Mouse (Mus musculus) heart, postnatal 4 days (tissue): Measurements from ENCODE around the gene Etfdh. TPM values are rescaled to one million over a fixed set of nuclear protein-coding genes. Genes with fewer than 3 reads are reported as not detected.
A peak's percentile ranks its signal among the peaks of the same experiment; 100 is the strongest.

Experiments
- DNase-seq: peaks from one replicate; pipeline ENCODE4 v3.0.0; 2021
- total RNA-seq, 2 experiments: library from RNA; stranded (reverse); gene quantifications; 2 replicates each; pipeline ENCODE4 v1.2.3; 2021

Etfdh gene
- 100 to 1,000 TPM; 385 to 407 TPM for total RNA-seq

DNA sequence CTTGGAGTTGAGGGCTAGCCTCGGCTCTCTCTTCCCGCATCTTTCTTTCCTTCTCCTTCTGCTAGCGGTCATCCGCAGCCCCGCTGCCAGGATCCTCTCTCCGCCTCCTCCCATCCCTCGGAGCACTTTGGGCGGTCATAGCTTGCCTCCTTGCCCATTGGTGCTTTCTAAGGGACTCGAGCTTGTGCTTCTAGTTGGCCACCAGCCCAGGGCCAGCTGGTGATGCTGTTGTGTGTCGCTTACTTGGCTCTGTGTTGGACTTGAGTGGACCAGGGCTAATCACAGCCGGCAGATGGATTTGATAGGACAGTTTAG is at the start of gene Etfdh:
Etfdh (minus strand) TSS at position 85 of the 315 bp plus-strand sequence.
- DNase-seq: peak; percentile 84

DNA sequence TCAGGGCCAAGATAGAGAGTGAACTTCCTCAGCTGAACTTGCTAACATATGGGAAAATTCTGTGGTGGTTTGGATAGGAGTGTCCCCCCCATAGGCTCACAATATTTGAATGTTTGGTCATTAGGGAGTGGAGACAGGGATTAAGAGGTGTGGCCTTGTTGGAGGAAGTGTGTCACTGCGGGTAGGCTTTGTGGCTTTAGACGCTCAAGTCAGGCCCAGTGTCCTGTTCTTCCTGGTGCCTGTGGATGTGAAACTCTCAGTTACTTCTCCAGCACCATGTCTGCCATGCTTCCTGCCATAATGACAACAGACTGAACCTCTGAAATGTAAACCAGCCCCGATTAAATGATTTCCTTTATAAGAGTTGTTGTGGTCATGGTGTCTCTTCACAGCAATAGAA is 47.1 kb upstream of the Etfdh start:
- no peak for DNase-seq

DNA sequence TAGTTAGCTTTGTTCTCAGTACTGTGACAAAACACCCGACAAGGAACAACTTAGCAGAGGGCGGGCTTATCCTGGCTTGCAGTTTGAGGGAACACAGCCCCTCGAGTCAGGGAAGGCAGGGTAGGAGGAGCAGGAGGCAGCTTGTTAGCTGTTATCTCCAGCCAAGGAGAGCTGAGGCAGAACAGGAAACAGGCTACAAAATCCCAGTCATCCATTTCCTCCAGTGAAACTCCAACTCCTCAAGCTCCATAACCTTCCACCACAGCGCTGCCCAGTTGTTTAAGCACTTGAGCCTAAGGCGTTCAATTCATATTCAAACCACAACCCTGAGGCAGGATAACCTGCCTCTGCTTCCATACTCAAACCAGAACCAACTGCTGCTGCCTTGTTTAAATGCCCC is 45.3 kb upstream of the Etfdh start:
- no peak for DNase-seq

DNA sequence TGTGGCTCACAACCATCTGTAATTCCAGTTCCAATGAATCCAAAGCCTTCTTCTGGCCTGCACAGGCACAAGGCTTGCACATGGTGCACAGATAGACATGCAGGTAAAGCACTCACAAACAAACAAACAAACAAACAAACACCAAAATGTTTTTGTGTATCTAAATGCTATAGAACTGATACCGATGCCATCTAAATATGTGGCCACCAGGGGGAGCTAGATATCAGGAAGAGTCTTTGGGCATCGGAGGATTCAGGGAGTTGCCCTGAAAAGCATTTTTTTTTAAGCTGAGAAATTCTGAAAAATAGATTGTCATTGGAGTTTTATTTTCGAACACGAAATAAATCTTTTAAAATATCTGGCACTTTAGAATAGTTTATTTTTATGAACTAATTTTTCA is 43.8 kb upstream of the Etfdh start:
- peak; percentile 76 for DNase-seq

DNA sequence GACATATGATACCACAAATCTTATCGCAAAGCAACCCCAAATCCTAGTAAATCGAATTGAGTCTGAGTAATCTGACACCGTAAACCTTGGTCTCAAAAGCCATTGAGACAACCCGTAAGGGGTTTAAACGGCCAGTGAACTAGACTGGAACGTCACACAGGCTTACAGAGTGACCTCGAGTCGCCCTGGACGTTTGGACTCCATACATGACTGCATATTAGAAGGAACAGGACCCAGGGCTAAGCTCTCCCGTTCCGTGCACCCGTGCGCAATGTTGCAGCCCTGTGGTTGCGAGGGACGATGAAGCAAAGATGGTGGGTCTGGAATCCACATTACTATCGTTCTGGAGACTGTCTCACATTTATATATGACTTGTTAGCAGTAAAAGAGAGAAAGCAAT is 42.9 kb upstream of the Etfdh start:
- no peak for DNase-seq

DNA sequence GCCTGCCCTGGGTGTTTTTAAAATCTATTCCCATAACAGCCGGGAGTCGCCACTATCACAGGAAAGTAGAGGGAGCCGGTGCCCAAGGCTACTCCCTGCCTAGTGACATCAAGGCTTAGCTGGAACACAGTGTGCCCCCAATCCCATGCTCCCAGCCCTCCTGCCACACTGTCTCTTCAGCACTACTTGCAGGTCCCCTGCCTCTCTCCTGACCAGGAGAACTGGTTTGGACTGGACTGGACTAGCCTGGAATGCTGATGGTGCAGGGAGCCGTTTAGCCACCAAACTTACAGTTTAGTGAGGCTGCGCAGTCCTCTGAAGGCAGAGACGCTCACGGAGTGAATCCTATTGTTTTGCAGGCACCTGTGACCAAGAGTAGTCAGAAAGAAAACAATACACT is 41.3 kb upstream of the Etfdh start:
- DNase-seq: no peak

DNA sequence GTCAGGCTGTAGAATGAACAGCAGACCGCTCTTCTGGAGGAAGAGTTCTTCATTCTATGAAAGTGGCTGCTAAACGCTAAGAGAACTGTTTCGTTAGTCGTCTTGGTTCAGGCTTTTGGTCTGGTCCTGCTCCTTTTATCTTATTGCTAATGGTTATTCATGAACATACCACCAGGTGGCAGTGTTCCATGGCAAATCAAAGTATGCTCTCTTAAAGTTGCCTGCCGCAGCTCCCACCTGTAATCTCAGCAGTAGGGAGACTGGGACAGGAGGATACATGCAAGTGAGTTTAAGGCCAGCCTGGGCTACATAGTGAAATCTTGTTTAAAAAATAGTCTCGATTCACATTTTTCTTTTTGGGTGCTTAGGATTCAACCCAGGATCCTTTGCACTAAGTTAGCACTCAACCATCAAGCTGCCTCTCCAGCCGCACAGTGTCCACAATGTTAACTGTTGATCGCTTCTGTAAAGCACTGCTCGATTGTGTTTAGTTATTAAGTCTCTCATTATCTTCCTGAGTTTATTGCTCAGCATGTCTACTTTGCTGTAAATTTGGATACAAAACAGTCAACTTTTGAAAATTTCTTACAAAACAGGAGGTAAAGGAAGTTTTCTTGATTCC is 35.6 kb upstream of the Etfdh start:
- peak; percentile 56 for DNase-seq

DNA sequence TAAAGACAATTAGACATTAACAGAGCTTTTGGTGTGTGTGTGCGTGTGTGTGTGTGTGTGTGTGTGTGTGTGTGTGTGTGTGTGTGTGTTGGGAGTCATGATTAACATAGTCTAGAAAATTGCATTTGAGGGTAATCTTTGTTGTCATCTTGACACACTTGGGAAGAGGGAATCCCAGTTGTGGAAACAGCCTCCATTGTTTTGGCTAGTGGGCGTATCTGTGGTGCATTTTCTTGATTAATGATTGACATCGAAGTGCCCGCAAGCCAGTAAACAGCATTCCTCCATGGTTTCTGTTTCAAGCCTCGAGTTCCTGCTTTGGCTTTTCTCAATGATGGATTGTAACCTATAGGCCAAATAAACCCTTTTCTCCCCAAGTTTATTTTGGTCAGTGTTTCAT is 27.4 kb upstream of the Etfdh start:
- no peak for DNase-seq

DNA sequence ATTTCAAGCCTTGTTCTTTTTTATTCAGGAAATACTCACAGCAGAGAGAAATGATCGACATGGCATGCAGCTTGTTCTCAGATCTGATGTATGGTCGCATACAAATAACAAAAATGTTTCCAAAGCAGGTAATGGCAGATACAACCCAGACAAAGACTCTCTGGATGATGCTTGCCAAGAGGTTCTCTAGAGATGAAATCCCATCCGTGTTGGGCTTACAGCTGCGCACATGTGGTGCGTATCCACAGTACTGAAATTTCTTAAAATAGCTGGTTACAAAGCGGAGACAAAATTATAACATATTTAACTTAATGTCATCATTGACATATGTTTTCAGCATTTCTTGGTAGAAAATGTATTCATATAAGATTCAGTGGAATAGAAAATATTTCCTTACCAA is 22.8 kb upstream of the Etfdh start:
- DNase-seq: no peak

DNA sequence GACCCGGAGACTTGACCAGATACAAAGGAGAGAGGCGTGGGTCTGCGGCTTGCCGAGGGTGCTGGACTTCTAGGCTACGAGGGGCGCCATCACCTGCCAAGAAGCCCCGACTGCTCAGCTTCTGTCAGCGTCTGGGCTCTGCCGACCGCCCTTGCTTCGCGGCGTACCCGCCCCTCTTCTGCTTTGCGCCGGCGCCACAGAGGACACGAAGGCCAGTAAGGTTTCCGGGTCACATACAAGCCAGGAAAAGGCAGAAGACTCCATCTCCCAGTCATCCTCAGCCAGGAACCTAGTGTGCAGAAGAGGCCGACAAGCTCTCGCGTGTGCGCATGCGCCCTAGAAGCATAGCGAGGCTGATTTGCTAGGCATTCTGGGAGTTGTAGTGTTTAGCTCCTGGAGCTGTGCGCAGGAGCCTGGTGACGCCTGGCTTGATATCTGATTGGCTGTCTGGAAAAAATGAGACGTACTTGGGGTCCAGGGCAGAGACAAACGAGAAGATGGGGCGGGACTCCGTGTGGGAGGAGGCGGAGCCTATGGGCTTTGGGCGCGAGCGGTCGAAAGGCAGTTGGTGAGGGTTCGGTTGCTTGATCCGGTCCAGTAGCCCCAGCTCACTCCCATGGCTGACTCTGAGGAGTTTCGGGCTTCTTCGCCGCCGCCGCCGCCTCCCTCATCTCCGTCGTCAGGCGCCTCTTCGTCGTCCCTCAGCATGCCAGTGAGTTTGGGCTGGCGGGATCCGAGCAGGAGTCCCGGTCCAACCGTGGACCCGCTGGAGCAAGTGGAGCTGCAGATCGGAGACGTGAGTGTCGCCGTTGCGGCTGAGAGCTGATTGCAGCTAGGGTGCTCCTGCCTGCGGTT is 512 bp downstream of the Etfdh start, which contains the start of gene 4930579G24Rik:
4930579G24Rik (plus strand) TSS at position 519 of the 855 bp plus-strand sequence.
- peak; percentile 94 for DNase-seq

DNA sequence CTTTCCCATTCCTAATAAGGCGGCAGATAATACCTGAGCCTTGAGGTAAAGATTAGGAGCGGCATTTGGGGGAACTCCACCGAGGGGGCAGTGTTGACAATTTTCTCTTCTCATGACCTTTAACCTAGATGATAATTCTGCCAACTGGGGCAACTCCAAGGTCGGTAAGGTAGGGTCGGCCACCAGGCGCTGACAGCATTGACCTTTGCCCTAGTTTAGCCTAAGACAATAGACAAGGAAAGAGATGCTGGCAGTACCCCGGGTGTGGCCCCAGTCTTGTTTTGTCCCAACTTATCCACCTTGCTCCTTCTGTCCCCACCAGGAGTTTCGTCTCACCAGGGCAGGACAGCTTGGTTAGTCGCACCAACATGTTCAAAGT is 1.1 kb downstream of the Etfdh start:
- DNase-seq: no peak

DNA sequence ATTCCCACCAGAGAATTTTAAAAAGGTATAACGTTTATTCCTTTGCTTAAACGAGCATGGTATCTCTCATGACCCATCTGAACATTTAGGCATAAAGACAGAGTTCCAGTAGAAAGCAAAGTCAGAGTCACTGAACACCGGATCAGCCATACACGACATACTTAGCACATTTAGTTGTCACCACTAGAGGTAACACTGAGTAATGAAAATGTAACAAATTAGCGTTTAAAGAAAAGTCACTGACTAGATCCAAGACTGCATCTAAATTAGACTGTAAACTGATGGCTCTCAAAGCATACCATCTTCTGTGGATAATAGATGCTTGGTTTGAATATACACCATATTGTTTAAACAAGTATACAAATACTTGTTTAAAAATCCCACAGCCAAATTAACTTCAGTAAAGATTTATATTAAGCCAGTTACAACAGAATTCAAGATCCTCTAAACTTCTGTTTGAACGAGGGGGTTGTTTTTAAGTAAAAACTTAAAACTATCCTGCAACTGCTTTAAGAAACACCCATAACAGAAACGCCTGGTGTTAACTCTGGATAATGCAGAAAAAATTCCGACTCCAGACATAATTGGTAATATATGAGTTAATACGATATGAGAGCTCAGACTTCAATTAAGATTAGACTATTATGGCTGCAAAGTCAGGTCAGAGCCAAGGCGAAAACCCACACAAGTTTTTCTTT is 1.7 kb downstream of the Etfdh start:
- no peak for DNase-seq

DNA sequence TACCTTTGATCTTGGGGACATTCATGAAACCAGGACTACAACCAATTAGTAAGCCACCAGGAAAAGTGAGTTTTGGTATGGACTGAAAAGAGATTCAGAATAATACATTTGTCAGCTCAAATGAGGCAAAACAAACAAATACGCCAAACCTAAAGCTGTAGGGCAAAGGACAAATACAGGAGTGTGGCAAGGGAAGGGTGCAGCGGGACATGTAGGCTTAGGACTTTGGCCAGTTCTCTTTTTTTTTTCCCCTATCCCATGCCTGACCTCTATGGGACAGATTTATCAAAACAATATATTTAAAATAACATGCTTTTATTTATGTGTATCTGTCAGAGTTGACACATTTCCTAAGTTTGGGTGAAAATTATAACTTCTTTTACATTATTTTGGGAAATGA is 19.4 kb downstream of the Etfdh start:
- DNase-seq: no peak

DNA sequence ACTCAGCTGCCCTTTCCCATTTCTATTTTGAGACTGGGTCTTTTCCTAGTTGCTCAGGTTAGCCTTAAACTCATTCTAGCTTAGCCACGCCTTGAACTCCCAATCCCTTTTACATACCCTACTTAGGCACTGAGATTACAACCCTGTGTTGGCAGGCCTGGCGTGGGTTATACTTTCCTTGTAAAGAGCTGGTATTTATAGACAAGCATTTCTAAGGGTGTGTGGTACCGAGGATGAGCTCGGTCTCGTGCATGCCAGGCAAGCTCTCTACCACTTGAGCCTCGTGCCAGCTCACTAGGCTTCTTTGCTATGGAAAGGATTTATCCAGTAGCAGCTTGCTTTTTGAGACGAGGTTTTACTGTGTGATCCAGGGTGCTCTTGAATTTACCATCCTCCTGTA is 33.8 kb downstream of the Etfdh start:
- peak; percentile 21 for DNase-seq

DNA sequence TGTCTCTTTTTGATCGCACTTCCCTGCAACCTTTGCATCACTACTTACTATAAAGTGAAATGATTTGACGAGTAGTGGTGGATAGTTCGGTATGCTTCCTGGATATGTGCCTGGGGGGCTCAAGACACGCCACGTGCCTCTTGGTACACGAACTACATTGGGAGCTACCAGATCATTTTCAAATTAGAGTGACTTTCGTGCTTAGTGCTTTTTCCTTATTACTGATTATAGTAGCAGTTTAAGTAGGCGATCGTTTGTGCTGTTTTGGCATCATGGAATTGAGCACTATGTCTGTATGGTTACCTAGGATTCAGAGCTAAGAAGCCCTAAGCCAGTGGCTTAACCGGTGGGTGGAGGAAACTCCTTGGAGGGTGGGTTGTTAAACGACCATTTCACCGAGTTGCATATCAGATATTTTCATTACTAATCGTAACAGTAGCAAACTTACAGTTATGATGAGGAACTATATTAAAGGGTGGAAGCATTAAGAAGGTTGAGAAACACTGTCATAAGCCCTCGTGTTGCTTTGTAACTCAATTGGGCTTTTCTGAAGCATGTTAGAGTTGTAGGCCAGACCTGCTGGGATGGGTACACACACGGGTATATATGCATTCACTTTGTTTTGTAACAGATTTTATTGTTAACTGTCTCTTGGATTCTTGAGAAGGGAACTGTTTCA is 37.4 kb downstream of the Etfdh start:
- DNase-seq: no peak

DNA sequence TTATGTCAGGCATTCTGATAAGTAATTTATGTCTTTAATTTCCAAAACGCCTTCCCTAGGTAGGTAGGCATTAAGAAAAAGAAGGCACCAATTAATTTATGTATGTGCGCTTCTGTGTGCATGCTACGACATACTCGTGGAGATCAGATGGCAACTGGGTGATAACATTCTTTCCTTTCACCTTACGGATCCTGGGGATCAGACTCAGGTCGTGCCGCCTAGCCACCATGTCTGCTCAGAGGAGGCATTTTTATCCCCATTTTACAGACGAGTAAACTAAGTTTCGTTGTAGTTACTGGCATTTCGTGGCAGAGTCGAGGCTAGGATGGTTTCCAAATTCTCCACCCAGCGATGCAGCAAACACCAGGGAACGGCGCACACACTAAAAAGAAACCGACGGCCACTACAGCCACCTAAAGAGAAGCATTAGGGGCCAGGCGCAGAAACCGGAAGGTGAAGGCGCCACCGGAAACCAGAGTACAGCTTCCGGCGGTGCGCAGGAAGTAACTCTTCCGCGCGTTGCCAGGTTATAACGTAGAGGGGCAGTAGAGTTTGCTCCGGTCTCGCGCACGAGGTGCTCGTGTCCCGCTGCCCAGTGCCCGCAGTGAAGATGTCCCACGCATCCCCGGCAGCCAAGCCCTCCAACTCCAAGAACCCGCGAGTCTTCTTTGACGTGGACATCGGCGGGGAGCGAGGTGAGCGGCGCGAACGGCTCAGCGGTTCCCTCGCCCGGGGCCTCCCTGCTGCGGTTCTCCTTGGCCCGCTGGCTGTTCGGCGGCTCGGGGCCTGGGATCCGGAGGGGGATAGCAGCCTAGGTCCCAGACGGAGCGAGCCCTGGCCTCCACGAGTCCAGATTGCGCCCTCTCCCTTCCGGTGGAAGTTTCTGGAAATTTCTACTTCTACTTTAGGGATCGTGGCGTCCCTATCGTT is 38.2 kb downstream of the Etfdh start, which contains the start of gene Ppid:
Ppid (plus strand) TSS at position 480 of the 930 bp plus-strand sequence.
- peak; percentile 80 for DNase-seq

DNA sequence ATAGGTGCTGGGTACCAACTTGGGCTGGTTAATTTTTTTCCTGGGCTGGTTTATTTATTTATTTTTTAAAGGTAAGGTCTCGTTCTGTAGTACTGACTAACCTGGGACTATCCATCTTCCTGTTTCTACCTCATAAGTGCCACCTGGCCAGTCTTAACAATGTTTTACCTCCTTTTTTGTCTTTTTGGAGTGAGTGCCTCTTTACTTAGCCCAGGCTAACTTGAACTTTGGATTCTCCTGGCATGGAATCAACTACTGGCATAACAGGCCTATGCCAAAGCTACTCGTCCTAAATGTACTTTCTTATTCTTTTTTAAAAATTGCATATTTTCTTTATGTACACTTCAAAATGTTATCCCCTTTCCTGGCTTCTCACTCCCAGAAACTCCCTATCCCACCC is 39.6 kb downstream of the Etfdh start:
- DNase-seq: no peak

DNA sequence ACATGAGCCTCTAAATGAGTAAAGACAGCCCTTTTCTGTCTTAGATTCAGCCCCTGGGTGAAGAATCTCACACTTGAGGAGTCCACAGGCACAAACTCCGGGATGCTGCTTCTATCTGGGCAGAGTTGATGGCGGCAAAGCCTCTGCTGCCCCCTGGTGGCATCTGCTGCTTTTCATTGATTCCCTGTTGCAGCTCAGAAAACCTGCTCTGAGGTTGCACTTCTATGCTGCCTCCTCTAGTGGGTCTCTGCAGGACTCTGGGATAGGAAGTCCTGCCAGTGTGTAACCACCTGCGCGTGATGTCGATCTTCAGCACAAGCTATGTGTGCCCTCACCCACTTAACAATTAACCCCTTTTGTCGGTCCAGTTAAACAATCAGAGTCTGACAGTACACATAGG is 42.5 kb downstream of the Etfdh start:
- peak; percentile 94 for DNase-seq

DNA sequence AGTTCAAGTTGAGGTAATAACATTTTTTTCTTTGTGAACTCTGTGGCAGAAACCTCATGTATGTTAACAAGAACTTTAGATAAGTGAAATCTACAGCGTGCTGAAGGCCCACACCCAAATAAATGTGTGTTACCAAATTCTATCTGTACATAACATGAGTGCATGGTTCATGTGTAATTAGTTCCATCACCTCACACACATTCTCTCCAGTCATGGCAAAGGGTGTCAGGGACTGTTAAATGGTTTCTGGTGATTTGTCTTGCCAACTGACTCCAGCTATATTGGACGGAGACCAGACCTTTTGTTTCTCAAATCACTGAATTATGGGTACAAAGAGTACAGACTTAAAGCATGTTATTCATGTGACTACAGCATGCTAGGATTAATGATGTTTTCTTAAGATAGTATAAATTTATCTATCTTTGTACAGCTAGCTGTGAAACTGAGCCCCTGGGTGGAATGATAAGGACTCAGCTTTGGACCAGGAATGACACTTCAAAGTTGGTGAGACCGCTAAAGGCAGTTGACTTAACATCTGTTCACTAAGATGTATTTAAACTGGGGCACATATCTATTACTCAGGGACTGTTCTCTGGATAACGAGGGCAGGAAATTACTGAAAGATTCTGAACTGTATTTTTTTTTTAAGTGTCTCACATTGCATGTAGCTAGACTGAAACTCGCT is 49.3 kb downstream of the Etfdh start:
- no peak for DNase-seq

DNA sequence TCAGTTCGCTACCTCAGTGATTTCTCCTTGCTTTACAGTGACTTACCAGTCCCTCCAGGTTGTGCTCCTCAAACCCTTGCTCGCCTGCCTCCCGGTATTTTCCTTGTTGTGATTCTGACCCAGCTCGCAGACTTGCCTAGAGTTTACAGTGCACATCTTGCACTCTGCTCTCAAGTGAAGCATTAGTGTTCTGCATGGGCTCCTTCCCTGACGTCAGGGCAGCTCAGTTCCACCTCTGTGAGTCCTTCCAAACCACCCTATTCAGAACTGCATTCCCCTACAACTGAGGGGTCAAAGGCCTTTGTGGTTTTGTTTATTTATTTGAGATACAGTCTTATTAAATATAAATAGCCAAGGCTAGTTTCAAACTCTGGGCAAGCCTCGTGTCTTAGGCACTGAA is 51.1 kb downstream of the Etfdh start:
- no peak for DNase-seq

DNA sequence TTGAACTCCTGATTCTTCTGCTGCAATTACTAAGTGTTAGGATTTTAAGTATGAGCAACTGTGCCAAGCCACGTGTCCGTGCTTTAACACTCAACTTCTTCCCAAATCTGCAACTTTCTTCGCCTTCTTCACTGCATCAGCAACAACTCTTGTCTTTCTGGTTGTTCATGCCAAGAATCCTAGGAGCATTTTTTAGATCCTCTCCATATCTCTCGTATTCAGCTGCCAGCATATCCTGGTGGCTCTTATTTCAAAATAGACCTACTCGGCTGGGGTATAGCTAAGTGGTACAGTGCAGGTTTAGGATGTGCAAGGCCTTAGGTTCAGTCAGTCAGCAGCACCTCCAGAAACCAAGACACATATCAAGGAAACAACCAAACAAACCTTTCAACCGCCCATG is 51.7 kb downstream of the Etfdh start:
- DNase-seq: no peak
